Mouse (Mus musculus) macrophage (primary cell): Measurements from ENCODE around the gene Smyd1. TPM values are rescaled to one million over a fixed set of nuclear protein-coding genes. Genes with fewer than 3 reads are reported as not detected.
"Not testable (repeated sequence)": the region's sequence is repeated elsewhere in the genome, so short reads cannot be mapped to it uniquely, and the experiment has no call there.

Experiments
- H3K27ac ChIP-seq: fragments of 350-480 bp; formaldehyde crosslinking; 2 replicates; pipeline ENCODE4 v1.9.0; 2021
- H3K36me3 ChIP-seq: fragments of 350-480 bp; formaldehyde crosslinking; 2 replicates; pipeline ENCODE4 v1.9.0; 2021; ENCODE audit errors: inconsistent target
- H3K4me3 ChIP-seq: fragments of 350-480 bp; formaldehyde crosslinking; 2 replicates; pipeline ENCODE4 v1.9.0; 2021; ENCODE audit errors: inconsistent target
- H3K79me2 ChIP-seq: fragments of 350-480 bp; formaldehyde crosslinking; 2 replicates; pipeline ENCODE4 v1.9.0; 2021; ENCODE audit errors: inconsistent target
- WGBS: methylation state at CpG from one replicate; pipeline ENCODE4 v1.1.7; 2026; ENCODE audit warnings: inconsistent platforms; ENCODE audit not compliant: missing documents; 5-methylcytosine and 5-hydroxymethylcytosine counted together
- polyA plus RNA-seq: library from polyadenylated mRNA; stranded (reverse); fragments of 250-400 nt; gene quantifications from 3 replicates; pipeline ENCODE4 v1.2.4, GENCODE M21; 2018; ENCODE audit warnings: inconsistent platforms

Gene Smyd1
- polyA plus RNA-seq, 1 experiment from 2014 or later = not detected

- Histone ChIP-seq H3K4me3 (no peak overlapping the region), H3K36me3 (no peaks in the 10 kb centered on the region), H3K79me2 (no peaks in the 10 kb centered on the region), H3K27ac (no peak overlapping the region)
- 65% methylated on average over 14 of the region's 14 CpGs for WGBS
Measured at GRCm38 (mm10) chr6:71293509-71293908, 28.5 kb downstream of the Smyd1 start.

- H3K27ac ChIP-seq = no peak overlapping the region
- peaks cover 74% of the 10 kb centered on the region for H3K79me2 ChIP-seq
- WGBS = 0% methylated on average over 1 of the region's 1 CpGs
- H3K4me3 ChIP-seq = no peak overlapping the region
- peaks cover 30% of the 10 kb centered on the region for H3K36me3 ChIP-seq
Measured at GRCm38 (mm10) chr6:71279418-71279817, 42.6 kb downstream of the Smyd1 start.

- Histone ChIP-seq H3K79me2 (peaks cover 77% of the 10 kb centered on the region), H3K27ac (no peak overlapping the region), H3K4me3 (no peak overlapping the region), H3K36me3 (no peaks in the 10 kb centered on the region)
- WGBS = 100% methylated on average over 1 of the region's 1 CpGs
Measured at GRCm38 (mm10) chr6:71274621-71275020, 47.4 kb downstream of the Smyd1 start.

- Histone ChIP-seq H3K36me3 (no peaks in the 10 kb centered on the region), H3K79me2 (peaks cover 69% of the 10 kb centered on the region), H3K27ac (no peak overlapping the region), H3K4me3 (no peak overlapping the region)
- WGBS = 83% methylated on average over 1 of the region's 1 CpGs
Measured at GRCm38 (mm10) chr6:71273715-71274114, 48.3 kb downstream of the Smyd1 start.

- WGBS = 2% methylated on average over 11 of the region's 11 CpGs
- Histone ChIP-seq H3K4me3 (peak overlapping the region; percentile 95), H3K79me2 (peaks cover 55% of the 10 kb centered on the region), H3K27ac (peak overlapping the region; percentile 94), H3K36me3 (no peaks in the 10 kb centered on the region)
Measured at GRCm38 (mm10) chr6:71272316-71272741, 49.7 kb downstream of the Smyd1 start.

GRCm38 (mm10) chr6:71271389-71272315 is 50.4 kb downstream of the Smyd1 start, which contains the start of gene Krcc1:
TSS of gene Krcc1 (plus strand) at chr6:71271677.
- peak within 1 kb of the TSS; percentile 95 for H3K4me3 ChIP-seq
- peak within 1 kb of the TSS; percentile 94 for H3K27ac ChIP-seq
- peaks cover 49% of the 10 kb centered on the region for H3K79me2 ChIP-seq
- no peaks in the 10 kb centered on the region for H3K36me3 ChIP-seq
- under 1% methylated on average over 76 of the region's 84 CpGs for WGBS

GRCm38 (mm10) chr6:71271057-71271388 is 51.0 kb downstream of the Smyd1 start:
- Histone ChIP-seq H3K4me3 (peak overlapping the region; percentile 74), H3K36me3 (no peaks in the 10 kb centered on the region), H3K79me2 (peaks cover 42% of the 10 kb centered on the region), H3K27ac (peak overlapping the region; percentile 92)
- 2% methylated on average over 7 of the region's 8 CpGs for WGBS

GRCm38 (mm10) chr6:71270301-71271056 is 51.6 kb downstream of the Smyd1 start:
- peaks cover 37% of the 10 kb centered on the region for H3K79me2 ChIP-seq
- H3K27ac ChIP-seq = peak overlapping the region; percentile 92
- WGBS = 31% methylated on average over 14 of the region's 14 CpGs
- no peaks in the 10 kb centered on the region for H3K36me3 ChIP-seq
- peak overlapping the region; percentile 74 for H3K4me3 ChIP-seq

GRCm38 (mm10) chr6:71269686-71270050 is 52.4 kb downstream of the Smyd1 start:
- H3K36me3 ChIP-seq, H3K4me3 ChIP-seq: not testable (repeated sequence)
- WGBS = 100% methylated on average over 3 of the region's 6 CpGs
- H3K79me2 ChIP-seq = peaks cover 29% of the 10 kb centered on the region
- H3K27ac ChIP-seq = peak overlapping the region; percentile 92; the same call in 1 of the 2 replicates

GRCm38 (mm10) chr6:71268929-71269685 is 52.9 kb downstream of the Smyd1 start:
- 73% methylated on average over 7 of the region's 7 CpGs for WGBS
- H3K27ac ChIP-seq = no peak overlapping the region
- no peak overlapping the region for H3K4me3 ChIP-seq

GRCm38 (mm10) chr6:71267603-71268002 is 54.4 kb downstream of the Smyd1 start:
- H3K79me2 ChIP-seq, H3K36me3 ChIP-seq, H3K27ac ChIP-seq, H3K4me3 ChIP-seq: not testable (repeated sequence)
- WGBS = 80% methylated on average over 7 of the region's 7 CpGs

More at GRCm38 (mm10) chr6:71268929-71269685, 52.9 kb downstream of the Smyd1 start:
- Histone ChIP-seq H3K79me2 (peaks cover 23% of the 10 kb centered on the region), H3K36me3 (no peaks in the 10 kb centered on the region)

GRCm38 (mm10) chr6:71262142-71262833 is 59.7 kb downstream of the Smyd1 start:
- no peaks in the 10 kb centered on the region for H3K36me3 ChIP-seq
- WGBS = 88% methylated on average over 7 of the region's 8 CpGs
- no peak overlapping the region for H3K27ac ChIP-seq
- H3K79me2 ChIP-seq = no peaks in the 10 kb centered on the region
- no peak overlapping the region for H3K4me3 ChIP-seq

GRCm38 (mm10) chr6:71261060-71261459 is 61.0 kb downstream of the Smyd1 start:
- no peaks in the 10 kb centered on the region for H3K79me2 ChIP-seq

More at GRCm38 (mm10) chr6:71261060-71261459, 61.0 kb downstream of the Smyd1 start:
- 97% methylated on average over 3 of the region's 3 CpGs for WGBS
- Histone ChIP-seq H3K27ac (no peak overlapping the region), H3K4me3 (no peak overlapping the region), H3K36me3 (no peaks in the 10 kb centered on the region)
